Mouse (Mus musculus) splenic B cell, adult 2 months (primary cell): ENCODE data around the gene Arvcf.
A peak's percentile ranks its signal among the peaks of the same experiment; 100 is the strongest.

Experiments used
- DNase-seq: peaks from one replicate; pipeline ENCODE4 v3.0.0-alpha.2; 2011; ENCODE audit warnings: low read depth, low spot score
- H3K27me3 ChIP-seq: 2 replicates; pipeline ENCODE4 v1.6.1; 2012; ENCODE audit warnings: mild to moderate bottlenecking, low read length, moderate library complexity, mixed read lengths; ENCODE audit not compliant: control insufficient read depth, poor library complexity, insufficient read depth, severe bottlenecking
- H3K36me3 ChIP-seq: 2 replicates; pipeline ENCODE4 v1.6.1; 2012; ENCODE audit warnings: mild to moderate bottlenecking, low read length, moderate library complexity, mixed read lengths; ENCODE audit not compliant: control insufficient read depth, poor library complexity, insufficient read depth, severe bottlenecking

The Arvcf gene

GRCm38 (mm10) chr16:18347931-18348600 is at the start of gene Arvcf, which contains the start of gene Tango2:
Gene Arvcf (plus strand): TSS chr16:18348182.
Gene Tango2 (minus strand): TSS chr16:18348103.
- Histone ChIP-seq H3K36me3 (no peaks in the 10 kb centered on the region), H3K27me3 (no peaks in the 10 kb centered on the region)
- DNase-seq: peak; percentile 80

DNA sequence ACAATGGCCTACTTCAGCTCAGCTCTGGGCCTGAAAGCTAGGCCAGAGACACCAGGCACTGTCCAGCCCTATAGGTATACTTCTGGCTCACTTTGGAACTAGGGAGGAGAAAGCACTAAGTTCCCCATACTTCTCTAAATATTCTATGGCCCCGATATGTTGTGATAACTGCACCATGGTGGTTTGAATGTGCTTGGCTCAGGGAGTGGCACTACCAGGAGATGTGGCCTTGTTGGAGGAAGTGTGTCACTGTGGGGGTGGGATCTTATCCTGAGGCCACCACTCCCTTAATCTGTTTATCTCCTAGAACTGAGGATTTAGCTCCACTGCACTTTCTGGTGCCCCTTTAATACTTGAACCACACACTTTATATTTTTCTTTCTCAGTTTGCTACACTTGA is 39.8 kb upstream of the Arvcf start:
- no peak for DNase-seq
- H3K36me3 ChIP-seq: peaks cover 5% of the 10 kb centered on the region; the same call in 1 of the 2 replicates
- no peaks in the 10 kb centered on the region for H3K27me3 ChIP-seq

GRCm38 (mm10) chr16:18318992-18319391 is 29.0 kb upstream of the Arvcf start:
- DNase-seq: no peak
- Histone ChIP-seq H3K36me3 (peaks cover 2% of the 10 kb centered on the region), H3K27me3 (no peaks in the 10 kb centered on the region)

DNA sequence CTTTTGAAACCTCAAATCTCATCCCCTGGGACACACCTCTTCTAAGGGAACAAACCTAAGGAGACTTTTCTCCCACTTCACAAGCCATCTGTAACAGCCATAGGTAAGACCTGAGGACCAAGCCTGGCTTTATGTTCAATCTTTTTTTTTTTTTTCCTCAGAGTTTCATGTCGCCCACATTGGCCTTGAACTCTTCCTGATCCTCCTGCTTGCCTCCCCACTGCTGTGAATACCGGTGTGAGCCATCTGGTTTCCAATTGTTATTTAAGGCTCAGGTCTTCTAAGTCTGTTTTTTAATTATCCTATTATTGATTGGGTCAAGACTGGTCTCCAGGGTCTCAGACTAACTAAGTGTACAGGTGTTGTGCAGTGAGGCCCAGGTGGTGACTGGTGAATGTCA is 26.5 kb upstream of the Arvcf start:
- H3K36me3 ChIP-seq: no peaks in the 10 kb centered on the region; the same call in 1 of the 2 replicates
- H3K27me3 ChIP-seq: no peaks in the 10 kb centered on the region
- no peak for DNase-seq

- H3K27me3 ChIP-seq: no peaks in the 10 kb centered on the region
- DNase-seq: no peak
- no peaks in the 10 kb centered on the region for H3K36me3 ChIP-seq
These were observed 24.5 kb upstream of the Arvcf start for GRCm38 (mm10) chr16:18323460-18323859.

GRCm38 (mm10) chr16:18324031-18324430 is 24.0 kb upstream of the Arvcf start:
- no peak for DNase-seq
- Histone ChIP-seq H3K36me3 (no peaks in the 10 kb centered on the region), H3K27me3 (no peaks in the 10 kb centered on the region)

DNA sequence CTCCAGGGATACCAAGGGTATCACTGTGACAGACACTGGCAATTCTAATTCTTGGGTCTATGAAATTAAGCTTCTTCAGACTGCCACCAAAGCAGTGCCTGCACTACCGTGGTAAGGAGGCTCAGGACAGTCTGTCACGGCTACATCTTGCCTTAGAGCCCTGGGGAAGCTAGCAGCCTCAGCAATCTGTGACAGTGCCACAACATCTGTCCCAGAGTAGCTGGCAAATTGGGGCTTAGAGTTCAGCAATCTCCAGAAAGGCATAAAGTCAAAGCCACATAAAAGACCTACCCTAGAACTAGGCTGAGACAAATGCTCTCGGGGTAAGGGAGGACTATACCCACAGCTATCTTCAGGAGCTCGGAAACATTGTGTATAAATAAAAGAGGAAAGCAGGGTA is 22.2 kb upstream of the Arvcf start:
- no peak for DNase-seq
- Histone ChIP-seq H3K27me3 (no peaks in the 10 kb centered on the region), H3K36me3 (no peaks in the 10 kb centered on the region)

DNA sequence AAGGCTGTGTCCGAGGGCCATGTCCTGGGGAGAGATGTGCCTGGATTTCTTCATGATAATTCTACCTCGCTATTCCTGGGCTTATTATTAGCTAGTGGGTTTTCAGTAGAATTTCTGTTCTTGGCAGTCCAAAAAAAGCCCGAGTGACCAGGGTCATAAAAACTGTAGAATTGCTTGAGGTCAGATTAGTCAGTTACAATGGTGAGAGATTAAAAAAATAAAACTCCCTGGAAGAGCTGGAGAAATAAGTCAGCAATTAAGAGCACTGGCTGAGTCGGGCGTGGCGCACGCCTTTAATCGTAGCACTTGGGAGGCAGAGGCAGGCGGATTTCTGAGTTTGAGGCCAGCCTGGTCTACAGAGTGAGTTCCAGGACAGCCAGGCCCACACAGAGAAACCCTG is 20.0 kb upstream of the Arvcf start:
- no peak for DNase-seq
- H3K27me3 ChIP-seq: no peaks in the 10 kb centered on the region
- H3K36me3 ChIP-seq: no peaks in the 10 kb centered on the region

- Histone ChIP-seq H3K27me3 (no peaks in the 10 kb centered on the region), H3K36me3 (no peaks in the 10 kb centered on the region)
- no peak for DNase-seq
These were observed 19.5 kb upstream of the Arvcf start for GRCm38 (mm10) chr16:18328524-18328923.

DNA sequence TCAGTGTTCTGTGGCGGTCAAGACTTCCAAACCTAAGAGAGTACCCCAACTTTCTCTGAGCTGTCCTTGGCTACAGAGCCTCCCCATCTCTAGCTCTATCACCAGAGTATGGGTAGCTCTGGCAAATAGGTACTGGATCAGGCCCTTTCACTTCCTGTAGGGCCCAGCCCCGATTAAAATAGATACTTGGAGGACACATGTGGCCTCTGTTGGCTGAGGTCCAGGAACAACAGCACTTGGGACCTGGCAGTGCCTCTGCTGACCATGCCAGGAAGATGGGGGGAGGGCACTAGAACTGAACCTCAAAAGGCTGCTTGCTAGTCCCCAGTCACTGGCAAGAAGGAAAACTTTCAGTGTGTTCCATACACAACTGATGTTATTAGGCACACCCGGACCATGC is 14.0 kb upstream of the Arvcf start:
- DNase-seq: no peak
- H3K27me3 ChIP-seq: no peaks in the 10 kb centered on the region
- H3K36me3 ChIP-seq: no peaks in the 10 kb centered on the region

GRCm38 (mm10) chr16:18335981-18336380 is 12.0 kb upstream of the Arvcf start:
- Histone ChIP-seq H3K27me3 (no peaks in the 10 kb centered on the region), H3K36me3 (no peaks in the 10 kb centered on the region)
- DNase-seq: no peak

DNA sequence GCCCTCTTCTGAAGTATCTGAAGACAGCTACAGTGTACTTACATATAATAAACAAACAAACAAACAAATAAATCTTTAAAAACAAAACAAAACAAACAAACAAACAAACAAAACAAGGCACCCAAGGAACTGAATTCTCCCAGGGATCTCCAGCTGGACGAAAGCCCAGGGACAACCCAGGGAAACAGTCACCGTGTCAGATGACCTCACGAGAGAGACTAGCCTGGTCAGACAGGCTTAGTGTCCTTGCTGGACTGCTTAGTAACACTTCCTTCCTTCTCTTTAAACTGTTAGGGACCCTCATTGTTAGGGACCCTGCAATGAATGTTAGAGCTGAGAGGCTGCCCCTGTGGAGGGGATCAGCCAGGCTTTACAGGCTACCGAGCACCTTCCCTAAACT is 10.7 kb upstream of the Arvcf start:
- no peaks in the 10 kb centered on the region for H3K36me3 ChIP-seq
- no peak for DNase-seq

DNA sequence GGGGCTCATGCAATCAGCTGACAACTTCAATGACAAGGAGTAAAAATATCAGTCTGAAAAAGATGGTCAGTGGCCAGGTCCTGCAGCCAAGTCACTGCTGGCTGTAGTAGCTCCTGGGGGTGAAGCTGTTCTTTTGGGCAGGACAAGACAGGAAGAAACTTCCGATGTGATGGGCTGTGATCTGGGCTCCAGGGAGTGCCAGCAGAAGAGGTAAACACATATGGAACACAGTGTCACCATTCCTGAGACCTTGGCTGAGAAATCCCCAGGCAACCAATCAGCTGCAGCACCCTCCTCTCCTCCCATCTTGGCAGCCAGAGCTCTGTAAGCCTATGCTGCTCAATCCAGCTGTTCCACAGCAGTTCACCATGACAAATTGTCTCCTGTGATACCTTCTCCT is 8.1 kb upstream of the Arvcf start:
- Histone ChIP-seq H3K36me3 (no peaks in the 10 kb centered on the region), H3K27me3 (no peaks in the 10 kb centered on the region)
- DNase-seq: no peak

More for the DNA sequence above, 10.7 kb upstream of the Arvcf start:
- no peaks in the 10 kb centered on the region for H3K27me3 ChIP-seq

DNA sequence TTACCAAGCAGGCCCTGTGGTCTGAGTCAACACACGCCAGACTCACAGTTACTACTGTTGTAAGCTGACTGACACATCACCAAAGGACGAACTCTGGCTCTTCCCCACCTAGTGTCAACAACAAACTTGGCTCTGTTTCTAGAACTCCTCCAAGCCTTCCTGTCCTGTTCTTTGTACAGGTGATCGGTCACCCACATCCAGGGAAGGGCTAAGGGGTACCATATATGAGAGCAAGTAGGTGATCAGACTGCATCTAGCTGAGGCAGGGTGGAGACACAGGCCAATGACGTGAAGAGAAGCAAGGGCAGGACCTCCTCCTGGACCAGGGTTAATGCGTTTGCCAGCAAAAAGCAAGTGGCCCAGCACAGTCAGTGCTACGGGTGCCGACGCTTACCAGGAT is 6.4 kb upstream of the Arvcf start:
- H3K27me3 ChIP-seq: no peaks in the 10 kb centered on the region
- no peak for DNase-seq
- no peaks in the 10 kb centered on the region for H3K36me3 ChIP-seq

DNA sequence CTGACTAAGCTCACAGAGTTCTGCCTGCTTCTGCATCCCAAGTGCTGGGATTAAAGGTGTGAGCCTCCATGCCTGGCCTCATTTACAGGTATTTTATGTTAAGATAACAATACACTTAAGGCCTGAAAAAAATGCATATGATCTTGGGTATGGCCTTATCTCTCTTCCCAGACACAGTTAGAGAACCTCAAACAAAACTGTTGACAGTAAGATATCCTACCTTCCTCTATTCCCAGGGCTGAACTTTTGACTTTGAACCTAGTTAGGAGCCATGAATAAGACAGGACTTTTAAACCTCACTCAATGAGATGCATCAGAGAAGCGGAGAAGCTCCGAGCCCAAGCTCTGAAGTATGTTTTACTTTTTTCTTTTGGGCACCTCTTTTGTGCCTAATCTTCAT is 5.9 kb upstream of the Arvcf start:
- no peaks in the 10 kb centered on the region for H3K27me3 ChIP-seq
- no peaks in the 10 kb centered on the region for H3K36me3 ChIP-seq
- no peak for DNase-seq
